Mouse (Mus musculus): ENCODE data around the gene Inppl1.

The Inppl1 gene
- long read RNA-seq, experiment 1, partial matches to known transcripts: 1 of 4 reads
- long read RNA-seq, experiment 1, other reads (novel, unspliced or antisense): 3 of 4 reads
- long read RNA-seq, experiment 2: 0 reads

GRCm38 (mm10) chr7:101837606-101838471 lies at the start of gene Inppl1:
Inppl1 (minus strand) TSS chr7:101838229.
- intact Hi-C loops (cut with DNase I): loop anchor here (5.0 kb wide), 2 partner anchors 59 to 161 kb away; no protein-coding TSS in a partner anchor

GRCm38 (mm10) chr7:101886274-101886673 lies 48.2 kb upstream of the Inppl1 start:
- intact Hi-C loops (cut with DNase I): no loop called here

- intact Hi-C loops (cut with DNase I): no loop called here
Measured at GRCm38 (mm10) chr7:101884160-101884559, 46.1 kb upstream of the Inppl1 start.

- intact Hi-C loops (cut with DNase I): no loop called here
Measured at GRCm38 (mm10) chr7:101882413-101883154, 44.6 kb upstream of the Inppl1 start.

- intact Hi-C loops (cut with DNase I): no loop called here
Measured at GRCm38 (mm10) chr7:101880855-101881254, 42.8 kb upstream of the Inppl1 start.

GRCm38 (mm10) chr7:101875978-101876377 lies 37.9 kb upstream of the Inppl1 start:
- intact Hi-C loops (cut with DNase I): no loop called here

- intact Hi-C loops (cut with DNase I): no loop called here
Measured at GRCm38 (mm10) chr7:101871296-101871695, 33.3 kb upstream of the Inppl1 start.

GRCm38 (mm10) chr7:101870629-101871028 lies 32.6 kb upstream of the Inppl1 start, which contains the start of gene Folr1:
Folr1 (minus strand) TSS chr7:101870788.
- intact Hi-C loops (cut with DNase I): no loop called here

- intact Hi-C loops (cut with DNase I): no loop called here
Measured at GRCm38 (mm10) chr7:101869163-101869500, 31.1 kb upstream of the Inppl1 start.

- intact Hi-C loops (cut with DNase I): no loop called here
Measured at GRCm38 (mm10) chr7:101868241-101869162, 30.5 kb upstream of the Inppl1 start.

GRCm38 (mm10) chr7:101867482-101867881 lies 29.5 kb upstream of the Inppl1 start:
- intact Hi-C loops (cut with DNase I): no loop called here

GRCm38 (mm10) chr7:101866491-101867265 lies 28.6 kb upstream of the Inppl1 start:
- intact Hi-C loops (cut with DNase I): no loop called here

- intact Hi-C loops (cut with DNase I): no loop called here
Measured at GRCm38 (mm10) chr7:101863415-101863814, 25.4 kb upstream of the Inppl1 start, which contains the start of gene Anapc15. Anapc15 (plus strand) TSS chr7:101863715.

GRCm38 (mm10) chr7:101862291-101862690 lies 24.3 kb upstream of the Inppl1 start:
- intact Hi-C loops (cut with DNase I): no loop called here

GRCm38 (mm10) chr7:101860978-101861377 lies 22.9 kb upstream of the Inppl1 start:
- intact Hi-C loops (cut with DNase I): no loop called here

GRCm38 (mm10) chr7:101858362-101858761 lies 20.3 kb upstream of the Inppl1 start:
- intact Hi-C loops (cut with DNase I): no loop called here

- intact Hi-C loops (cut with DNase I): no loop called here
Measured at GRCm38 (mm10) chr7:101857094-101857493, 19.1 kb upstream of the Inppl1 start, which contains the start of gene Folr2. Folr2 (minus strand) TSS chr7:101857194.

- intact Hi-C loops (cut with DNase I): no loop called here
Measured at GRCm38 (mm10) chr7:101853816-101854215, 15.8 kb upstream of the Inppl1 start.

- intact Hi-C loops (cut with DNase I): no loop called here
Measured at GRCm38 (mm10) chr7:101852846-101853245, 14.8 kb upstream of the Inppl1 start.

GRCm38 (mm10) chr7:101851689-101852088 lies 13.7 kb upstream of the Inppl1 start:
- intact Hi-C loops (cut with DNase I): no loop called here

All from adrenal gland (tissue).